Mouse (Mus musculus): Measurements from ENCODE around the gene Smad6.

Gene Smad6

GRCm38 (mm10) chr9:64021853-64022561 is at the start of gene Smad6:
Gene Smad6 (minus strand): TSS chr9:64022059.
- DNase-seq (ENCODE audit: low read depth) = peak; percentile 81

DNA sequence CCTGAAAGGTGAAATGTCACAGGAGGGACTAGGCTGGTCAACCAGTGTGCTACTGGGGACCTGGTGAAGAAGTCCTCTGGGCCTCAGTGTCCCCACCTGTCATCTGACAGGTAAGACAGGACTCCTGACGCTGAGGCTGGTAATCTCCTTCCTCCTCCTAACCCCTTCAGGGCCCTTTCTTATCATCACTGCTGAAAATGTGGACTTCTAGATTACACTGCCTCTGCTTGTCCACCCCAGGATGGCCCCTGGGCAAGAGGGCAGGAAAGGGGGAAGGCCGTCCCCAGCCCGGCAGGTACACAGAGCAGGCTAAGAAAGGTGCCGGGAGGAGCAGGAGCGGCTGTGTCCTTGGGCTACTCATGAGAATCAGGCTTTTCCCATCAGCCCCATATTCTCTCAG is 48.8 kb upstream of the Smad6 start:
- no peak for DNase-seq (ENCODE audit: low read depth)

DNA sequence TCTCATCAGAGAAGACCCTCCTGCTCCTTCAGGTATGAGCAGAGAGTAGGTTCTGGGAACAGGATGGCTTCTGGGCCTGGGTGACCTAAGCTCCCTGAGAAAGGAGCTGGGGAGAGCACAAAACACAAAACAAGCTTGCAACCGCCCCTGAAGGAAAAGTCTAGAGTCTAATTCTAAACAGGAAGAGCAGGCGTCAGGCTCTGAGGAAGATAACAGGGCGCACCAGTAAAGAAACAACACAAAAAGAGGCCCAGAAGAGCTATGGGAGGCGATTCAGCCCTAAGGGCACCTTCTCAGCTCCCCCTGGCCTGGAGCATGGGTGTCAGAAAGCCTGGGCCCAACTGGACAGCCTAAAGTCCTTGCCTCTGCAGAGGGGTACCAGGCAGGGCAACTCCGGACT is 47.3 kb upstream of the Smad6 start:
- DNase-seq (ENCODE audit: low read depth) = no peak

GRCm38 (mm10) chr9:64068571-64068970 is 46.7 kb upstream of the Smad6 start:
- no peak for DNase-seq (ENCODE audit: low read depth)

GRCm38 (mm10) chr9:64067787-64068186 is 45.9 kb upstream of the Smad6 start:
- no peak for DNase-seq (ENCODE audit: low read depth)

DNA sequence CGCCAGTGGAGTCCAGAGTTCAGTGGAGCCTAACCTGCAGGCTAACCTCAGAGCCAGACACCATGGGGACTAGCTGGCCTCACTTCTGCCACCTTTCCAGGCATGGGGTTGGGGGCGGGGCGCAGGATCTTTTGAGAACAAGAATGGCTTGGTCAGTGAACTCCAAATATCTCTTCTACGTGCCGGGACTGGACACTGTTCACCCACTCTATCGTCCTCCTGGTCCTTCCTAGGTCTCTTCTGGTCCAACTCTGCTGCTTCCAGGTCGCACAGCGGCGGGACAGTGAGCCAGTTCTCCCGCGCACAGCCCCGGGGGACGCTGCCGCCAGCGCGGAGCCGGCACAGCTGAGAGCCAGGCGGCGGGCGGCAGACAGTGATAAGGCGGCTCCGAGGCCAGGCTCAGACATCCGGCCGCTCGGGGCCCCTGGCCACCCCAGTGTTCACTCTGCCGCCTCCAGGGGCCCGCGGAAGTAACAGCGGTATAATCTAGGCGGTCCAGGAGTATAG is 38.2 kb upstream of the Smad6 start:
- peak; percentile 61 for DNase-seq (ENCODE audit: low read depth)

- DNase-seq (ENCODE audit: low read depth) = no peak
Observed at GRCm38 (mm10) chr9:64057903-64058650, 36.2 kb upstream of the Smad6 start.

DNA sequence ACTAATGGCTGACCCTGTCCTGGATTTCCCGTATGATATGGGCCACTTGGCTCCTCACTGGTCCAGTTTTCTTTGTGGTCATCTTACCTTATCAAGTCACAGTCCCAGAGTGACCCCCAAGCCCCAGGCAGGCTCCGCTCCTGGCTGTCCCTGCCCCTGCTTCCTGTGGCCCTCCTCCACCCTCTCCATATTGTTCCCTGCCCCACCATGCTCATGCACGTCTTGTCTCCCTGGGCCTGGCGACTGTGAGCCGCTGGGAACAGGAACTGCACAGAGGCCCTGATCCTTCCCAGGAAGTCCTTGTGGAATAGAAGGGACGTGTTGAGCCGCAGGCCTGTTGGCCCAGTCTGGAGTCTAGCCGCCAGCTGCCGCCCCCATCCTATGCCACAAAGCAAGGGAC is 33.3 kb upstream of the Smad6 start:
- DNase-seq (ENCODE audit: low read depth) = no peak

GRCm38 (mm10) chr9:64053786-64054185 is 31.9 kb upstream of the Smad6 start:
- no peak for DNase-seq (ENCODE audit: low read depth)

- DNase-seq (ENCODE audit: low read depth) = no peak
Observed at GRCm38 (mm10) chr9:64051241-64051640, 29.4 kb upstream of the Smad6 start.

GRCm38 (mm10) chr9:64050513-64051065 is 28.7 kb upstream of the Smad6 start:
- no peak for DNase-seq (ENCODE audit: low read depth)

DNA sequence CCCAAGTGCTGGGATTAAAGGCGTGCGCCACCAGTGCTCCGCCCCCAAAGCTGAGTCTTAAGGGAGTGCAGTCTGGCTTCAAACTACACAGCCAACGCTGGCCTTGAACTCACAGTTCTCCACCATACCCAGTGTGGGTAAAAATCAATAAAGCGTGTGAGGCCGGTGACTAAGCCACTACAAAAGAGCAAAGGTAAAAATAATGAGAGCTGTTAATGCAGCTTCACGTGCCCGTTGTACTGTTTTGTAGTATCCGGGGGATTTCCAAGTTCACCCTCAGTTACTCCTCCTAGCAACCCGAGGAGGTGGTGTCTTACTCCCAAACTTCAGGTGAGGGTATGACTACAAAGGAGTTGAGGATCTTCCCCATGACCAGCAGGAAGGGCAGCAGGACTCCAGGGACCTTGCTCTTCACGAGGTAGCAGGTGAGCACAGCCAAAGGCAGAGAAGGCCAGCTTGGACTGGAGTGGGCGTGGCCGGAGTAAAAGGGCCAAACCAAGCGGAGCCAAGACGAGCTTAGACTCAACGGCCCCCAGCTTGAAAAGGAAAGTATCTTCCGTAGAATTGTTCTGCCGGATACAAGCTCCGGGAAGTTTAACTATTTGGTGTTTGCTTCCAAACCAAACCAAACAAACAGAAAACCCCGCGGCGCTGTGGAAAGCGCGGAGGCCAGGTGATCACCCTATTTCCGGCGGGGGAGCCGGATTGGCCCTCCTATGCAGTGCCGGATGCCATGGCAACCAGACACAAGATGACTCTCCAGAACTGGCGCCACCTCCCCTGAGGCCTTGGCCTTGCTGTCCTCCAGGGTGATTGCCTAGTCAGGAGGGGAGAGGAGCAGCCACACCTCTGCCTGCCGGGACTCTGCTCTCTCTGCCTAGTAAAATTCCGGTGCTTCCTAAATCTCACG is 27.9 kb upstream of the Smad6 start:
- peak; percentile 86 for DNase-seq (ENCODE audit: low read depth)

- peak; percentile 90 for DNase-seq (ENCODE audit: low read depth)
Observed at GRCm38 (mm10) chr9:64045117-64045890, 23.4 kb upstream of the Smad6 start.

DNA sequence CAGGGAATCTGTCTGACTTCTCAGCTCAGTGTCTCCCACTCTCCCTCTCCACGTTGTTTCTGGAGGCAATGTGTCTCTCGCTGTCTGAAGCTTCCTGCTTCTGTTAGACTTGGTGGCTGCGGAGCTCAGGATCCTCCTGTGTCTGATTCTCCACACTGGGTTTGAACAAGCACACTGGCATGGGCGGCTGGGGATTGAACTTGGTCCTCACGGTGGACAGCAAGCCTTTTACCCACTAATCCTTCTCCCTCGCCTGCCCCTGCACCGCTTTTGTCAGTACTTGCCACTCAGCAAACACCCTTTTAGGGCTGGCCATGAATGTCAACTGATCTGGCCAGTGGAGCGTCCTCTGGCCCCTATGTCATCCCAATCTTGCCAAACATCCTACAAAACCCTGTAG is 22.5 kb upstream of the Smad6 start:
- DNase-seq (ENCODE audit: low read depth) = no peak

DNA sequence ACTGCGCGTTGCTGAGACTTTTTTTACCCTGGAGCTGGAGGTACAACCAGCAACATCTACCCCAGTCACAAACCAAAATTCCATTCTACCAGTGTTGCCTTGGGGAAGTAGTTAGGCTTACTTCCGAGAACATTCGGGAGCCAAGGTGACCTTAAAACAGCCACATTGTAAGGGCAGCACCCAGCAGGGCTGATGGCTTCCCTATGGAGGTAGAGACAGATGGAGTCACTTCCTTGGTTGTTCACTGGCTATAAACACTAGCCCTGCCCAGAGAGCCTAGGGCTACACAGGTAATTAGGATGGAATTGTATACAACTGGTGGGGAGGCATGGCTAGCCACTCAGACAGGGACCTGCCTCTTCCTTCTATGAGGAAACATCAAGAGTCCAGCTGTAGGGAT is 21.1 kb upstream of the Smad6 start:
- DNase-seq (ENCODE audit: low read depth) = no peak

GRCm38 (mm10) chr9:64042216-64042615 is 20.4 kb upstream of the Smad6 start:
- DNase-seq (ENCODE audit: low read depth) = no peak

GRCm38 (mm10) chr9:64029908-64030631 is 8.2 kb upstream of the Smad6 start:
- no peak for DNase-seq (ENCODE audit: low read depth)

DNA sequence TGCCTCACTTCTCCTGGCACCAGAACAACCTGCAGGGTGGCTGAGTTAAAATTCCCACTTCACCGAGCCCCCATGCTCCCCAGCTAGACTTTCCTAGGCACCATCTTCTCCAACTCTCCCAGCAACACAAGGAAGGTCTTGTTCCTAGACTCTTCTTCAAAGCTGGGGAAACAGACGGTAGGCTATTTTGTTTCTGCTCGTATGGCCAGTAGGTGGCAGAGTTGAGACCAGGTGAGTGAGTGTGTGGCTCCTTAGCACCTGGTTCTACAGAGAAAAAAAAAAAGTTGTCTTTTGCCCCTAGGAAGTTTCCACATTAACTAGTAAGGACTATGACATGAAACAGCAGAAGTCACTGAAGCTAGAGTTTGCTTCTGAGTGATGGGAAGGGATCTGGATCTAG is 3.7 kb upstream of the Smad6 start:
- DNase-seq (ENCODE audit: low read depth) = no peak

DNA sequence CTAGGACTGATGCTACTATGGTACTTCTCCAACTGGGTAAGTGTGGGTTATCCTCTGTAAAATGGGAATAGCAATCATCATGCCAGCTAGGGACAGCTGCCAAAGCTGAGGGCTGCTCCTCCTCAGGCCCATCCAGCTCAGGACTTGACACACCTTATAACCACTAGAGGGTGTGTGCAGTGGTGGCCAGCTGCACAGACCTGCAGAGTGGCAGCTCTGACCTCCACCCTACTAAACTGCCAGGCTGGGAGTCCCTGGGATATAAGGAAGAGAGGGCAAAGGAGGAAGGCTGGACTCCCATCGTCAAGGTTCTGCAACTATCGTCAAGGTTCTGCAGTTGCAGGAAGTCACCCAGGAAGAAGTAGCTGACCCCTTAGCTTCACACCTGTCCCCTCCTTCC is 3.1 kb upstream of the Smad6 start:
- DNase-seq (ENCODE audit: low read depth) = no peak

GRCm38 (mm10) chr9:64022562-64023366 is 905 bp upstream of the Smad6 start:
- peak; percentile 87 for DNase-seq (ENCODE audit: low read depth)

Data from c-Kit-positive CD71-positive TER-119-negative erythroid progenitor cells, embryonic 14.5 days (primary cell).